In the genomic region with DNA sequence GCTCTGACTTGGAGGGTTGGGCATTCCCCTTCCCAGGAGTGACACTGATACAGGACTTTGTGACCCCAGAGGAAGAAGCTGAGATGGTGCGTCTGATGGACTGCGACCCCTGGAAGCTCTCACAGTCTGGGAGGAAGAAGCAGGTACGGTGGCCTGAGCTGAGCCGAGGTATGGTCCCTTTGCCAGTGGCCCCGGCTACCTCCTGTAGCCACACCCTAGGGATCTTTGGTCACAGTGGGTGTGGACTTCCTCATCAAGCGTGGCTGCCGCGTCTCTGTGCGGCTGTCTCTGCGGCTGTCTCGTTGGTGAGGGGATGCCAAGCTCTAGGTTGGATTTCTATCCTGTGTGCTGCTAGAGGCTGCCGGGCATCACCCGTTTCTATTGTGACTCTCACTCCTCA, we compare ENCODE assay signal across 18 mouse cellular contexts. TPM values are rescaled to one million over a fixed set of nuclear protein-coding genes. Genes with fewer than 3 reads are reported as not detected.
DNase-seq lines count a peak whose midpoint lies in the region; ATAC-seq lines count a peak whose summit lies in the region.
"Had no signal": no experiment of that assay in that cellular context is flagged by ENCODE, and none has a peak within 500 bp of the region (broad histone marks: within the 10 kb centered on the region; RNA-seq: fewer than 3 reads in every experiment).

No protein-coding gene starts in this region.

- no peaks in the 10 kb centered on the region for H3K27me3 ChIP-seq in liver, embryonic 15.5 days
- H3K27me3 ChIP-seq in limb, embryonic 10.5 days (ENCODE audit: low read depth, poor library complexity, severe bottlenecking): no peaks in the 10 kb centered on the region
- H3K27me3 ChIP-seq: embryonic facial prominence, embryonic 15.5 days had no signal

- no peak overlapping the region for H3K4me3 ChIP-seq in liver, embryonic 15.5 days (replicated peaks)
- no peak overlapping the region for H3K4me3 ChIP-seq in limb, embryonic 10.5 days
- H3K4me3 ChIP-seq: embryonic facial prominence, embryonic 15.5 days; erythroblast, embryonic 14.5 days; forebrain, embryonic 10.5 days; heart, embryonic 12.5 days had no signal

- ATAC-seq in liver, embryonic 15.5 days (ENCODE audit: insufficient read depth): no peak
- peak; percentile 37 for ATAC-seq in granulocyte monocyte progenitor cell, adult 5-6 weeks (replicated peaks; ENCODE audit: poor library complexity, severe bottlenecking)
- peak; percentile 63 for ATAC-seq in megakaryocyte, adult 5-6 weeks (ENCODE audit: poor library complexity, severe bottlenecking)
- no peak for ATAC-seq in megakaryocyte progenitor cell, adult 5-6 weeks (replicated peaks; ENCODE audit: poor library complexity)
- ATAC-seq: forebrain, embryonic 14.5 days; hindbrain, embryonic 16.5 days had no signal

- whole genome bisulfite sequencing in liver, embryonic 15.5 days (ENCODE audit: insufficient replicate concordance): 69% methylated on average over 13 of the region's 13 CpGs
- 96% methylated on average over 13 of the region's 13 CpGs for WGBS in limb, embryonic 10.5 days

- H3K9me3 ChIP-seq in liver, embryonic 15.5 days (replicated peaks): no peaks in the 10 kb centered on the region
- H3K9me3 ChIP-seq in limb, embryonic 10.5 days (replicated peaks): no peaks in the 10 kb centered on the region
- H3K9me3 ChIP-seq: embryonic facial prominence, embryonic 15.5 days had no signal

- peak overlapping the region; percentile 59 for H3K27ac ChIP-seq in liver, embryonic 15.5 days (replicated peaks)
- no peak overlapping the region for H3K27ac ChIP-seq in limb, embryonic 10.5 days
- H3K27ac ChIP-seq: embryonic facial prominence, embryonic 15.5 days; forebrain, embryonic 10.5 days had no signal

- no peak overlapping the region for H3K4me2 ChIP-seq in liver, embryonic 15.5 days
- H3K4me2 ChIP-seq: embryonic facial prominence, embryonic 15.5 days; heart, embryonic 12.5 days had no signal

- H3K9ac ChIP-seq in liver, embryonic 15.5 days: no peak overlapping the region
- H3K9ac ChIP-seq: embryonic facial prominence, embryonic 15.5 days; heart, embryonic 12.5 days had no signal

- H3K36me3 ChIP-seq in liver, embryonic 15.5 days (replicated peaks): peaks cover 51% of the 10 kb centered on the region
- peaks cover 46% of the 10 kb centered on the region for H3K36me3 ChIP-seq in limb, embryonic 10.5 days

- no peak for DNase-seq in liver
- DNase-seq in limb, embryonic 10.5 days (ENCODE audit: low spot score): no peak
- DNase-seq: adrenal gland, adult 2 months; adrenal gland, postnatal 25 days; cerebellum, adult 8-10 months; embryo, embryonic 11 days; gastrocnemius, postnatal 10 days; heart, postnatal 36 days had no signal

- peaks cover 43% of the 10 kb centered on the region for H3K4me1 ChIP-seq in liver, embryonic 15.5 days (replicated peaks)
- H3K4me1 ChIP-seq in limb, embryonic 10.5 days: peaks cover 22% of the 10 kb centered on the region

RNA-seq across cellular contexts. Expression of a gene that starts 3.4 kb away (rescaled TPM):
- 12.0 and 15.1 TPM in 2 replicates for polyA plus RNA-seq in liver, embryonic 15.5 days (2015; fragmentation: Nextera tagmentation; extraction: Ambion mirVana)
- total RNA-seq in granulocyte monocyte progenitor cell, adult 5-6 weeks (2014; fragmentation: Nextera tagmentation): 13.7 and 18.2 TPM in 2 replicates
- total RNA-seq in granulocyte monocyte progenitor cell, adult 5-6 weeks (2017): 5.3 and 11.9 TPM in 2 replicates
- total RNA-seq in megakaryocyte, adult 5-6 weeks (2015): 14.0 and 19.8 TPM in 2 replicates
- 11.2 and 15.2 TPM in 2 replicates for total RNA-seq in megakaryocyte, adult 5-6 weeks (2017)
- 26.4 and 27.9 TPM in 2 replicates for polyA plus RNA-seq in limb, embryonic 10.5 days (2016; fragmentation: Nextera tagmentation; extraction: Ambion mirVana)
- 15.6 and 18.5 TPM in 2 replicates for total RNA-seq in megakaryocyte progenitor cell, adult 5-6 weeks (2015)
- 8.4 and 12.9 TPM in 2 replicates for total RNA-seq in megakaryocyte progenitor cell, adult 5-6 weeks (2017)

RNA-seq across cellular contexts. Expression of a gene that starts 3.5 kb away (rescaled TPM):
- 34.1 and 37.2 TPM in 2 replicates for polyA plus RNA-seq in liver, embryonic 15.5 days (2015; fragmentation: Nextera tagmentation; extraction: Ambion mirVana)
- 31.5 and 33.0 TPM in 2 replicates for total RNA-seq in granulocyte monocyte progenitor cell, adult 5-6 weeks (2014; fragmentation: Nextera tagmentation)
- total RNA-seq in granulocyte monocyte progenitor cell, adult 5-6 weeks (2017): 46.3 and 70.4 TPM in 2 replicates
- total RNA-seq in megakaryocyte, adult 5-6 weeks (2015): 12.3 and 16.0 TPM in 2 replicates
- 40.9 and 58.5 TPM in 2 replicates for total RNA-seq in megakaryocyte, adult 5-6 weeks (2017)
- polyA plus RNA-seq in limb, embryonic 10.5 days (2016; fragmentation: Nextera tagmentation; extraction: Ambion mirVana): 62.4 and 66.4 TPM in 2 replicates
- total RNA-seq in megakaryocyte progenitor cell, adult 5-6 weeks (2015): 13.2 and 16.5 TPM in 2 replicates
- total RNA-seq in megakaryocyte progenitor cell, adult 5-6 weeks (2017): 52.6 and 56.5 TPM in 2 replicates

RNA-seq across cellular contexts. Expression of a gene that starts 23.0 kb away (rescaled TPM):
- 111 and 129 TPM in 2 replicates for polyA plus RNA-seq in liver, embryonic 15.5 days (2015; fragmentation: Nextera tagmentation; extraction: Ambion mirVana)
- 156 and 159 TPM in 2 replicates for total RNA-seq in granulocyte monocyte progenitor cell, adult 5-6 weeks (2014; fragmentation: Nextera tagmentation)
- 125 and 128 TPM in 2 replicates for total RNA-seq in granulocyte monocyte progenitor cell, adult 5-6 weeks (2017)
- total RNA-seq in megakaryocyte, adult 5-6 weeks (2015): 94.7 and 103 TPM in 2 replicates
- total RNA-seq in megakaryocyte, adult 5-6 weeks (2017): 105 and 117 TPM in 2 replicates
- polyA plus RNA-seq in limb, embryonic 10.5 days (2016; fragmentation: Nextera tagmentation; extraction: Ambion mirVana): 283 and 310 TPM in 2 replicates
- total RNA-seq in megakaryocyte progenitor cell, adult 5-6 weeks (2015): 115 and 120 TPM in 2 replicates
- 127 and 153 TPM in 2 replicates for total RNA-seq in megakaryocyte progenitor cell, adult 5-6 weeks (2017)

RNA-seq across cellular contexts. Expression of a gene that starts 31.1 kb away (rescaled TPM):
- polyA plus RNA-seq in liver, embryonic 15.5 days (2015; fragmentation: Nextera tagmentation; extraction: Ambion mirVana): 3.4 and 4.4 TPM in 2 replicates
- 24.7 and 38.2 TPM in 2 replicates for total RNA-seq in granulocyte monocyte progenitor cell, adult 5-6 weeks (2014; fragmentation: Nextera tagmentation)
- total RNA-seq in granulocyte monocyte progenitor cell, adult 5-6 weeks (2017): 26.6 and 29.0 TPM in 2 replicates
- total RNA-seq in megakaryocyte, adult 5-6 weeks (2015): 26.1 and 26.5 TPM in 2 replicates
- 42.8 and 48.1 TPM in 2 replicates for total RNA-seq in megakaryocyte, adult 5-6 weeks (2017)
- 5.5 and 6.6 TPM in 2 replicates for polyA plus RNA-seq in limb, embryonic 10.5 days (2016; fragmentation: Nextera tagmentation; extraction: Ambion mirVana)
- 16.4 and 16.7 TPM in 2 replicates for total RNA-seq in megakaryocyte progenitor cell, adult 5-6 weeks (2015)
- 21.2 and 26.9 TPM in 2 replicates for total RNA-seq in megakaryocyte progenitor cell, adult 5-6 weeks (2017)

RNA-seq across cellular contexts. Expression of a gene that starts 55.7 kb away (rescaled TPM):
- 2.1 and 2.2 TPM in 2 replicates for polyA plus RNA-seq in liver, embryonic 15.5 days (2015; fragmentation: Nextera tagmentation; extraction: Ambion mirVana)
- 43.2 and 82.3 TPM in 2 replicates for total RNA-seq in granulocyte monocyte progenitor cell, adult 5-6 weeks (2014; fragmentation: Nextera tagmentation)
- 24.8 and 25.0 TPM in 2 replicates for total RNA-seq in granulocyte monocyte progenitor cell, adult 5-6 weeks (2017)
- 36.2 and 40.9 TPM in 2 replicates for total RNA-seq in megakaryocyte, adult 5-6 weeks (2015)
- total RNA-seq in megakaryocyte, adult 5-6 weeks (2017): 26.0 and 33.8 TPM in 2 replicates
- polyA plus RNA-seq in limb, embryonic 10.5 days (2016; fragmentation: Nextera tagmentation; extraction: Ambion mirVana): 1.1 and 2.4 TPM in 2 replicates
- total RNA-seq in megakaryocyte progenitor cell, adult 5-6 weeks (2015): 31.4 and 43.2 TPM in 2 replicates
- 21.5 and 31.9 TPM in 2 replicates for total RNA-seq in megakaryocyte progenitor cell, adult 5-6 weeks (2017)

Comparison
In these comparisons a context has a peak if more than half of its experiments do, and no peak if none do; other contexts are left out.
1. ATAC-seq: peak in granulocyte monocyte progenitor cell, adult 5-6 weeks (single experiment) and megakaryocyte, adult 5-6 weeks (single experiment); none in liver, embryonic 15.5 days (single experiment) and megakaryocyte progenitor cell, adult 5-6 weeks (single experiment).